Mouse (Mus musculus): ENCODE measurements at regions not wholly inside any gene's neighbourhood (a gene's known extent, or its start where the extent isn't known, plus 50 kb on each side); places are given as distances from the start of the nearest gene placed in this dataset.
"Not testable (repeated sequence)": the region's sequence is repeated elsewhere in the genome, so short reads cannot be mapped to it uniquely, and the experiment has no call there.

- 85% methylated on average over 6 of the region's 6 CpGs for WGBS
- ATAC-seq (ENCODE audit: low FRiP score); H3K27ac ChIP-seq; H3K4me3 ChIP-seq (replicated peaks; ENCODE audit: low read length); DNase-seq (ENCODE audit: low spot score); H3K9ac ChIP-seq; H3K4me2 ChIP-seq (replicated peaks); H3K36me3 ChIP-seq (replicated peaks; ENCODE audit: control insufficient read depth, insufficient read depth); H3K27me3 ChIP-seq (ENCODE audit: control insufficient read depth, insufficient read depth, low read length); H3K4me1 ChIP-seq (replicated peaks; ENCODE audit: control insufficient read depth, insufficient read depth, low read length): not testable (repeated sequence)
- H3K9me3 ChIP-seq (ENCODE audit: control insufficient read depth, low read length): peaks cover 40% of the 10 kb centered on the region
Measured at GRCm38 (mm10) chr4:146727119-146727518, 116.4 kb downstream of the Zfp993 start.

- H3K27me3 ChIP-seq (ENCODE audit: control insufficient read depth, insufficient read depth, low read length); H3K36me3 ChIP-seq (replicated peaks; ENCODE audit: control insufficient read depth, insufficient read depth); H3K27ac ChIP-seq; H3K9ac ChIP-seq; H3K4me3 ChIP-seq (replicated peaks; ENCODE audit: low read length); ATAC-seq (ENCODE audit: low FRiP score); DNase-seq (ENCODE audit: low spot score); H3K4me1 ChIP-seq (replicated peaks; ENCODE audit: control insufficient read depth, insufficient read depth, low read length); H3K4me2 ChIP-seq (replicated peaks): not testable (repeated sequence)
- WGBS: 90% methylated on average over 2 of the region's 2 CpGs
- peaks cover 57% of the 10 kb centered on the region for H3K9me3 ChIP-seq (ENCODE audit: control insufficient read depth, low read length)
Measured at GRCm38 (mm10) chr4:146739775-146740174, 129.0 kb downstream of the Zfp993 start.

GRCm38 (mm10) chr4:146740649-146741048, 129.9 kb downstream of the Zfp993 start:
- H3K27me3 ChIP-seq (ENCODE audit: control insufficient read depth, insufficient read depth, low read length); H3K36me3 ChIP-seq (replicated peaks; ENCODE audit: control insufficient read depth, insufficient read depth); ATAC-seq (ENCODE audit: low FRiP score); H3K9ac ChIP-seq; H3K4me2 ChIP-seq (replicated peaks); H3K27ac ChIP-seq; DNase-seq (ENCODE audit: low spot score); H3K4me3 ChIP-seq (replicated peaks; ENCODE audit: low read length); H3K4me1 ChIP-seq (replicated peaks; ENCODE audit: control insufficient read depth, insufficient read depth, low read length): not testable (repeated sequence)
- 85% methylated on average over 7 of the region's 7 CpGs for WGBS
- peaks cover 50% of the 10 kb centered on the region for H3K9me3 ChIP-seq (ENCODE audit: control insufficient read depth, low read length)

DNA sequence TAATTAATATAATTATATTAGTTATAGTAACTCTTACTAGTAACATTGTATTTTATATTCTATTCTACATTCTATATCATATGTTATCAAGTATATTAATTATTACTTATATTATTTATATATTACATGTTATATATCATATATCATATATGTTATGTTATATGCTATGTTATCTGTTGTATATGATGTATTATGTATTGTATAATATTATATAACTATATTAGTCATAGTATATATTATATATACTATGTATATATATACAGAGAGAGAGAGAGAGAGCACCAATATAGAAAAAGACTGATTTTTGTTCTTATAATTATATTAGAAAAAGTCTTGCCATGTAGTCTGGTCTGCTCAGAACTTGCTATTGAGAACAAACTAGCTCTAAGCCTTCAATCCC, 133.0 kb downstream of the Zfp993 start:
- not testable (repeated sequence) for ATAC-seq (ENCODE audit: low FRiP score); H3K9ac ChIP-seq; H3K4me1 ChIP-seq (replicated peaks; ENCODE audit: control insufficient read depth, insufficient read depth, low read length); H3K4me3 ChIP-seq (replicated peaks; ENCODE audit: low read length); H3K36me3 ChIP-seq (replicated peaks; ENCODE audit: control insufficient read depth, insufficient read depth); H3K27ac ChIP-seq; H3K27me3 ChIP-seq (ENCODE audit: control insufficient read depth, insufficient read depth, low read length); H3K4me2 ChIP-seq (replicated peaks); DNase-seq (ENCODE audit: low spot score)
- H3K9me3 ChIP-seq (ENCODE audit: control insufficient read depth, low read length): peaks cover 47% of the 10 kb centered on the region

Data from hindbrain, embryonic 14.5 days (tissue).